Mouse (Mus musculus): ENCODE data around the gene Gps2. TPM values are rescaled to one million over a fixed set of nuclear protein-coding genes. Genes with fewer than 3 reads are reported as not detected.

The Gps2 gene
- total RNA-seq, 2 experiments from 2014 or later = 26.2 to 27.5 TPM

GRCm38 (mm10) chr11:69965271-69966005 lies 51.8 kb downstream of the Gps2 start:
- no peak for DNase-seq

Small RNA genes lying within 50 kb of the gene (microRNA-seq; reads per million reads assigned to microRNA genes)
- gene Mir6924 = 0 reads per million in 2 experiments

Other genes starting within 250 kb of the Gps2 start
- gene Cd68, start 247.7 kb upstream of the Gps2 start, total RNA-seq (2021) = 10 to 100 TPM in 1 of 2 experiments, 1 to 10 TPM in 1; 7.3 to 10.5 TPM
- gene Eif4a1, start 241.5 kb upstream of the Gps2 start, total RNA-seq (2021) = 100 to 1,000 TPM; 185 to 188 TPM
- gene Senp3, start 231.8 kb upstream of the Gps2 start, total RNA-seq (2021) = 10 to 100 TPM; 27.3 to 35.1 TPM
- gene Tnfsf13, start 228.1 kb upstream of the Gps2 start, total RNA-seq (2021) = 1 to 10 TPM; 1.5 to 1.7 TPM
- gene Tnfsf12, start 218.0 kb upstream of the Gps2 start, total RNA-seq (2021) = 10 to 100 TPM; 16.9 to 17.1 TPM
- 1 to 10 TPM; 2.5 to 4.1 TPM for gene Tnfsfm13, start 217.8 kb upstream of the Gps2 start, total RNA-seq (2021)
- gene Polr2a, start 155.3 kb upstream of the Gps2 start, total RNA-seq (2021) = 10 to 100 TPM; 27.4 to 33.4 TPM
- gene Slc35g3, start 151.9 kb upstream of the Gps2 start, total RNA-seq (2021) = not detected
- 10 to 100 TPM; 41.7 to 44.7 TPM for gene Zbtb4, start 148.0 kb upstream of the Gps2 start, total RNA-seq (2021)
- 1 to 10 TPM; 2.0 to 4.6 TPM for gene Chrnb1, start 117.9 kb upstream of the Gps2 start, total RNA-seq (2021)
- 1 to 10 TPM; 2.6 to 3.0 TPM for gene Fgf11, start 112.0 kb upstream of the Gps2 start, total RNA-seq (2021)
- under 1 TPM; 0.17 to 0.49 TPM for gene Tmem102, start 108.3 kb upstream of the Gps2 start, total RNA-seq (2021)
- gene Gm39566, start 98.6 kb upstream of the Gps2 start, total RNA-seq (2021) = not detected
- gene Spem2, start 95.4 kb upstream of the Gps2 start, total RNA-seq (2021) = not detected
- gene Spem1, start 91.7 kb upstream of the Gps2 start, total RNA-seq (2021) = not detected
- 1 to 10 TPM; 3.3 to 3.9 TPM for gene Nlgn2, start 76.1 kb upstream of the Gps2 start, total RNA-seq (2021)
- 100 to 1,000 TPM; 232 to 246 TPM for gene Tmem256, start 75.4 kb upstream of the Gps2 start, total RNA-seq (2021)
- gene Plscr3, start 67.5 kb upstream of the Gps2 start, total RNA-seq (2021) = 10 to 100 TPM; 19.6 to 21.4 TPM
- gene Tnk1, start 55.2 kb upstream of the Gps2 start, total RNA-seq (2021) = not detected
- gene Tmem95, start 35.9 kb upstream of the Gps2 start, total RNA-seq (2021) = not detected
- gene Kctd11, start 32.5 kb upstream of the Gps2 start, total RNA-seq (2021) = 1 to 10 TPM; 2.0 to 2.5 TPM
- 1 to 10 TPM in 1 of 2 experiments, under 1 TPM in 1; 0.72 to 4.4 TPM for gene Acap1, start 18.3 kb upstream of the Gps2 start, total RNA-seq (2021)
- under 1 TPM in 1 of 2 experiments, not detected in 1; 0.41 TPM for gene 2810408A11Rik, start 12.9 kb upstream of the Gps2 start, total RNA-seq (2021)
- 10 to 100 TPM; 42.1 to 48.0 TPM for gene Neurl4, start 12.8 kb upstream of the Gps2 start, total RNA-seq (2021)
- gene Eif5a, start 8.1 kb downstream of the Gps2 start, total RNA-seq (2021) = 100 to 1,000 TPM; 415 to 425 TPM
- 10 to 100 TPM; 14.6 to 23.1 TPM for gene Ybx2, start 21.9 kb downstream of the Gps2 start, total RNA-seq (2021)
- 100 to 1,000 TPM; 402 to 439 TPM for gene Slc2a4, start 34.3 kb downstream of the Gps2 start, total RNA-seq (2021)
- 1 to 10 TPM in 1 of 2 experiments, not detected in 1; 1.3 TPM for gene Cldn7, start 50.9 kb downstream of the Gps2 start, total RNA-seq (2021)
- gene Ctdnep1, start 67.3 kb downstream of the Gps2 start, total RNA-seq (2021) = 100 to 1,000 TPM; 130 to 144 TPM
- gene Elp5, start 68.6 kb downstream of the Gps2 start, total RNA-seq (2021) = 10 to 100 TPM; 46.2 to 53.1 TPM
- gene Gabarap, start 77.3 kb downstream of the Gps2 start, total RNA-seq (2021) = 100 to 1,000 TPM; 285 to 320 TPM
- gene Phf23, start 81.9 kb downstream of the Gps2 start, total RNA-seq (2021) = 10 to 100 TPM; 18.4 to 19.7 TPM
- gene Dvl2, start 86.7 kb downstream of the Gps2 start, total RNA-seq (2021) = 1 to 10 TPM; 3.4 to 4.8 TPM
- 1,000 to 10,000 TPM; 1,326 to 1,372 TPM for gene Acadvl, start 101.5 kb downstream of the Gps2 start, total RNA-seq (2021)
- gene Dlg4, start 103.1 kb downstream of the Gps2 start, total RNA-seq (2021) = 1 to 10 TPM; 5.9 to 6.8 TPM
- gene Asgr1, start 140.2 kb downstream of the Gps2 start, total RNA-seq (2021) = not detected
- gene Asgr2, start 178.8 kb downstream of the Gps2 start, total RNA-seq (2021) = under 1 TPM in 1 of 2 experiments, not detected in 1; 0.21 TPM
- 1 to 10 TPM; 3.5 to 5.1 TPM for gene Mgl2, start 216.4 kb downstream of the Gps2 start, total RNA-seq (2021)
- gene Clec10a, start 242.3 kb downstream of the Gps2 start, total RNA-seq (2021) = 1 to 10 TPM; 3.1 to 3.5 TPM

All from heart, adult 18-20 months (tissue).